Mouse (Mus musculus) CH12.LX (cell line): ENCODE results near the gene Gm17387. TPM values are rescaled to one million over a fixed set of nuclear protein-coding genes. Genes with fewer than 3 reads are reported as not detected.

Experiments used
- DNase-seq: peaks from one replicate; pipeline ENCODE4 v3.0.0-alpha.2; 2013; ENCODE audit errors: extremely low read depth
- H3K27ac ChIP-seq: 2 replicates; pipeline ENCODE4 v1.5.1; 2012; ENCODE audit warnings: low read depth, mild to moderate bottlenecking, control low read depth, moderate library complexity; ENCODE audit not compliant: insufficient read depth
- H3K27me3 ChIP-seq: replicated peaks from 2 replicates; pipeline ENCODE3; 2012; ENCODE audit warnings: inconsistent platforms
- H3K36me3 ChIP-seq, 2 experiments: replicated peaks in 1 of 2; 2 replicates each; pipeline versions ENCODE3 to v1.6.1; 2012; ENCODE audit warnings: inconsistent platforms in 1 of 2, low read length in 1 of 2, mild to moderate bottlenecking in 1 of 2, mixed read lengths in 1 of 2, moderate library complexity in 1 of 2; ENCODE audit not compliant: control insufficient read depth in 1 of 2, insufficient read depth in 1 of 2
- H3K4me1 ChIP-seq, 2 experiments: 2 replicates each; pipeline ENCODE4 v1.6.1; 2012; ENCODE audit warnings: inconsistent platforms in 1 of 2, moderate library complexity in 1 of 2; ENCODE audit not compliant: insufficient read depth in 2 of 2, control insufficient read depth in 1 of 2
- H3K4me2 ChIP-seq: 2 replicates; pipeline ENCODE4 v1.6.1; 2012; ENCODE audit warnings: low read depth, mild to moderate bottlenecking, control low read depth; ENCODE audit not compliant: poor library complexity, insufficient read depth, severe bottlenecking
- H3K4me3 ChIP-seq, 3 experiments: fragments of 150-350 bp in 1 of 3; sonication (generic) in 1 of 3; replicated peaks in 1 of 3; 2 replicates each; pipeline versions ENCODE3 to v1.5.1; 2011 to 2012; ENCODE audit warnings: low read depth in 2 of 3, low read length in 2 of 3, mild to moderate bottlenecking in 2 of 3, moderate library complexity in 2 of 3, control low read depth in 1 of 3, improper control_type of control experiment in 1 of 3, inconsistent platforms in 1 of 3, mixed read lengths in 1 of 3; ENCODE audit not compliant: poor library complexity in 1 of 3
- H3K79me2 ChIP-seq: replicated peaks from 2 replicates; pipeline ENCODE4 v1.6.1; 2012; ENCODE audit warnings: mild to moderate bottlenecking, moderate library complexity; ENCODE audit not compliant: control insufficient read depth, poor library complexity, insufficient read depth, severe bottlenecking; ENCODE audit errors: extremely low read depth
- H3K9ac ChIP-seq: 2 replicates; pipeline ENCODE4 v1.6.1; 2012; ENCODE audit warnings: low read depth, mild to moderate bottlenecking, control low read depth, moderate library complexity; ENCODE audit not compliant: insufficient read depth
- H3K9me3 ChIP-seq: replicated peaks from 2 replicates; pipeline ENCODE3; 2012; ENCODE audit warnings: low read length, inconsistent platforms, mixed read lengths
- BHLHE40 ChIP-seq: IDR thresholded peaks from 2 replicates; pipeline ENCODE4 v1.6.1; 2011; ENCODE audit warnings: mild to moderate bottlenecking, low read depth, low read length, improper control_type of control experiment
- CHD2 ChIP-seq: IDR thresholded peaks from 2 replicates; pipeline ENCODE4 v1.6.1; 2011; ENCODE audit warnings: low read length, improper control_type of control experiment
- CTCF ChIP-seq, 2 experiments: IDR thresholded peaks in 1 of 2; conservative IDR thresholded peaks in 1 of 2; 2 replicates each; pipeline ENCODE4 v1.5.1; 2011 to 2012; ENCODE audit warnings: low read depth in 2 of 2, low read length in 2 of 2, improper control_type of control experiment in 1 of 2, inconsistent platforms in 1 of 2, mild to moderate bottlenecking in 1 of 2, moderate library complexity in 1 of 2
- E2F4 ChIP-seq: IDR thresholded peaks from 2 replicates; pipeline ENCODE4 v1.6.1; 2011; ENCODE audit warnings: low read depth, low read length, improper control_type of control experiment; ENCODE audit not compliant: insufficient replicate concordance
- ETS1 ChIP-seq: conservative IDR thresholded peaks from 2 replicates; pipeline ENCODE4 v1.6.1; 2012; ENCODE audit warnings: low read depth, mild to moderate bottlenecking, inconsistent platforms, low read length, improper control_type of control experiment, moderate library complexity
- GABPA ChIP-seq: IDR thresholded peaks from 2 replicates; pipeline ENCODE4 v1.6.1; 2012; ENCODE audit warnings: low read depth, low read length, improper control_type of control experiment, inconsistent platforms; ENCODE audit not compliant: insufficient replicate concordance
- MAFK ChIP-seq: IDR thresholded peaks from 2 replicates; pipeline ENCODE4 v1.6.1; 2011; ENCODE audit warnings: low read length, improper control_type of control experiment; ENCODE audit not compliant: insufficient replicate concordance
- MAX ChIP-seq: IDR thresholded peaks from 2 replicates; pipeline ENCODE4 v1.6.1; 2011; ENCODE audit warnings: low read length, improper control_type of control experiment
- MEF2A ChIP-seq: IDR thresholded peaks from 2 replicates; pipeline ENCODE4 v1.6.1; 2014; ENCODE audit warnings: low read depth, mild to moderate bottlenecking, inconsistent platforms, low read length, improper control_type of control experiment, borderline replicate concordance
- MXI1 ChIP-seq: IDR thresholded peaks from 2 replicates; pipeline ENCODE4 v1.6.1; 2011; ENCODE audit warnings: mild to moderate bottlenecking, low read depth, low read length, improper control_type of control experiment
- NELFE ChIP-seq: IDR thresholded peaks from 2 replicates; pipeline ENCODE4 v1.6.1; 2011; ENCODE audit warnings: low read depth, low read length, improper control_type of control experiment
- NRF1 ChIP-seq: IDR thresholded peaks from 2 replicates; pipeline ENCODE4 v1.6.1; 2014; ENCODE audit warnings: low read depth, mild to moderate bottlenecking, inconsistent platforms, low read length, improper control_type of control experiment, moderate library complexity
- POLR2AphosphoS2 ChIP-seq: IDR thresholded peaks from 2 replicates; pipeline ENCODE4 v1.6.1; 2011; ENCODE audit warnings: low read depth, low read length, improper control_type of control experiment
- RAD21 ChIP-seq: IDR thresholded peaks from 2 replicates; pipeline ENCODE4 v1.6.1; 2011; ENCODE audit warnings: low read depth, mild to moderate bottlenecking, low read length, improper control_type of control experiment, moderate library complexity
- RCOR1 ChIP-seq: conservative IDR thresholded peaks from 2 replicates; pipeline ENCODE4 v1.6.1; 2012; ENCODE audit warnings: low read depth, mild to moderate bottlenecking, inconsistent platforms, low read length, improper control_type of control experiment
- SIN3A ChIP-seq: IDR thresholded peaks from 2 replicates; pipeline ENCODE4 v1.6.1; 2012; ENCODE audit warnings: low read length, improper control_type of control experiment, inconsistent platforms
- SMC3 ChIP-seq: IDR thresholded peaks from 2 replicates; pipeline ENCODE4 v1.6.1; 2011; ENCODE audit warnings: low read depth, low read length, improper control_type of control experiment
- TBP ChIP-seq: conservative IDR thresholded peaks from 2 replicates; pipeline ENCODE4 v1.6.1; 2011; ENCODE audit warnings: low read depth, low read length, improper control_type of control experiment
- USF1 ChIP-seq: IDR thresholded peaks from 2 replicates; pipeline ENCODE4 v1.6.1; 2014; ENCODE audit warnings: low read depth, mild to moderate bottlenecking, inconsistent platforms, low read length, improper control_type of control experiment
- USF2 ChIP-seq: conservative IDR thresholded peaks from 2 replicates; pipeline ENCODE4 v1.6.1; 2011; ENCODE audit warnings: low read depth, low read length, improper control_type of control experiment
- ZC3H11A ChIP-seq: IDR thresholded peaks from 2 replicates; pipeline ENCODE4 v1.6.1; 2012; ENCODE audit warnings: low read depth, mild to moderate bottlenecking, inconsistent platforms, low read length, improper control_type of control experiment
- ZKSCAN1 ChIP-seq: IDR thresholded peaks from 2 replicates; pipeline ENCODE4 v1.6.1; 2012; ENCODE audit warnings: low read depth, inconsistent platforms, low read length, improper control_type of control experiment, borderline replicate concordance
- dilution Hi-C: fragments of 300-500 bp; cut with MboI; formaldehyde crosslinking; loops from 2 replicates; pipeline ENCODE4 v1.14.3; 2020; ENCODE audit warnings: low sequenced_read_pairs; ENCODE audit not compliant: extremely low pct_unique_long_range_greater_than_20kb, extremely low pct_ligation_motif_present
- in situ Hi-C: fragments of 300-500 bp; cut with MboI; formaldehyde crosslinking; loops from 3 replicates; pipeline ENCODE4 v1.14.3; 2019; ENCODE audit warnings: low sequenced_read_pairs, low pct_ligation_motif_present, low pct_unique_long_range_greater_than_20kb, mixed read lengths
- polyA plus RNA-seq: library from polyadenylated mRNA; unstranded; fragments of >175 nt; gene quantifications from 2 replicates; pipeline ENCODE4 v1.2.1, GENCODE M21; 2012; ENCODE audit warnings: low read depth; ENCODE audit not compliant: insufficient read length
- total RNA-seq, 2 experiments: library from RNA; depleted of rRNA; stranded (reverse); fragments of 300-350 nt in 1 of 2; fragments of >200 nt in 1 of 2; gene quantifications; 2 replicates each; pipeline ENCODE4 v1.2.3; 2012 to 2014

The Gm17387 gene
- total and polyA plus RNA-seq, 3 experiments: not detected

GRCm38 (mm10) chr7:141006914-141007313 is 22.0 kb upstream of the Gm17387 start:
- H3K4me1 ChIP-seq: peaks cover 0 to 8% of the 10 kb centered on the region in 2 experiments; a peak in 2 of 4 replicates
- no peak overlapping the region for H3K9ac ChIP-seq
- H3K36me3 ChIP-seq: no peaks in the 10 kb centered on the region
- H3K27me3 ChIP-seq: peaks cover 12% of the 10 kb centered on the region
- in situ Hi-C loops: no loop called here
- DNase-seq: no peak
- H3K79me2 ChIP-seq: no peaks in the 10 kb centered on the region
- TF ChIP-seq MXI1: no peak
- no peak for TF ChIP-seq NELFE
- no peak for TF ChIP-seq ZKSCAN1
- TF ChIP-seq BHLHE40: no peak
- TF ChIP-seq, all 38 proteins: peak for 0
- H3K4me2 ChIP-seq: no peak overlapping the region
- H3K4me3 ChIP-seq: no peak overlapping the region
- H3K9me3 ChIP-seq: peaks cover 2% of the 10 kb centered on the region
- H3K27ac ChIP-seq: no peak overlapping the region
- dilution Hi-C loops: no loop called here

GRCm38 (mm10) chr7:141008312-141008761 is 20.6 kb upstream of the Gm17387 start:
- dilution Hi-C loops (no loop called here), in situ Hi-C loops (no loop called here)
- no peaks in the 10 kb centered on the region for H3K9me3 ChIP-seq
- H3K27me3 ChIP-seq: peaks cover 12% of the 10 kb centered on the region
- no peak overlapping the region for H3K27ac ChIP-seq
- no peaks in the 10 kb centered on the region for H3K79me2 ChIP-seq
- peaks cover 0 to 8% of the 10 kb centered on the region in 2 experiments; a peak in 2 of 4 replicates for H3K4me1 ChIP-seq
- peak; percentile 35 for TF ChIP-seq RAD21
- peak in 1 of 2 experiments; percentile 56; a peak in 2 of 4 replicates for TF ChIP-seq CTCF (conservative IDR thresholded peaks at IDR 0.05 in 1 of 2, IDR thresholded peaks at IDR 0.05 in 1 of 2; ENCODE audit: low read depth in 2 of 2, low read length in 2 of 2)
- no peak for TF ChIP-seq USF1
- TF ChIP-seq CHD2: no peak
- TF ChIP-seq MEF2A: no peak
- peak; percentile 69 for TF ChIP-seq SMC3
- TF ChIP-seq MXI1: no peak
- no peak for TF ChIP-seq POLR2AphosphoS2
- DNase-seq: no peak
- no peak overlapping the region for H3K4me3 ChIP-seq
- no peak overlapping the region for H3K9ac ChIP-seq
- H3K4me2 ChIP-seq: peak overlapping the region; percentile 85; the same call in 1 of the 2 replicates
- H3K36me3 ChIP-seq: no peaks in the 10 kb centered on the region

GRCm38 (mm10) chr7:141008938-141009660 is 19.8 kb upstream of the Gm17387 start:
- peak overlapping the region; percentile 85 for H3K4me2 ChIP-seq
- H3K4me3 ChIP-seq: no peak overlapping the region
- peak; percentile 82 for DNase-seq
- H3K27me3 ChIP-seq: peaks cover 12% of the 10 kb centered on the region
- no peaks in the 10 kb centered on the region for H3K79me2 ChIP-seq
- H3K9ac ChIP-seq: no peak overlapping the region
- no peaks in the 10 kb centered on the region for H3K36me3 ChIP-seq
- in situ Hi-C loops: no loop called here
- dilution Hi-C loops: no loop called here
- no peaks in the 10 kb centered on the region for H3K9me3 ChIP-seq
- H3K4me1 ChIP-seq: peaks cover 0 to 8% of the 10 kb centered on the region in 2 experiments; a peak in 2 of 4 replicates
- H3K27ac ChIP-seq: no peak overlapping the region
- TF ChIP-seq SIN3A (0 out of 2 replicates have a peak, but pooled peaks have one; percentile 19), E2F4 (no peak), NRF1 (0 out of 2 replicates have a peak, but pooled peaks have one; percentile 39), ZC3H11A (peak; percentile 93), NELFE (peak; percentile 71; the same call in 1 of the 2 replicates), MAX (no peak), RAD21 (peak; percentile 92), SMC3 (peak; percentile 99), GABPA (no peak), CHD2 (0 out of 2 replicates have a peak, but pooled peaks have one; percentile 34), USF1 (no peak), BHLHE40 (no peak), USF2 (no peak), ETS1 (no peak), CTCF (conservative IDR thresholded peaks at IDR 0.05 in 1 of 2, IDR thresholded peaks at IDR 0.05 in 1 of 2; ENCODE audit: low read depth in 2 of 2, low read length in 2 of 2) (peak; percentile 49 to 98), RCOR1 (no peak), TBP (no peak), MAFK (no peak)
